Mouse (Mus musculus) B cell, adult 67 days (primary cell): ENCODE results near the gene A930033H14Rik. TPM values are rescaled to one million over a fixed set of nuclear protein-coding genes. Genes with fewer than 3 reads are reported as not detected.

Experiments used
- total RNA-seq, 2 experiments: library from RNA; stranded (reverse); gene quantifications; 4 replicates each; pipeline ENCODE4 v1.2.4; 2023

A930033H14Rik gene
- under 1 TPM; 0.52 to 0.80 TPM for total RNA-seq

DNA sequence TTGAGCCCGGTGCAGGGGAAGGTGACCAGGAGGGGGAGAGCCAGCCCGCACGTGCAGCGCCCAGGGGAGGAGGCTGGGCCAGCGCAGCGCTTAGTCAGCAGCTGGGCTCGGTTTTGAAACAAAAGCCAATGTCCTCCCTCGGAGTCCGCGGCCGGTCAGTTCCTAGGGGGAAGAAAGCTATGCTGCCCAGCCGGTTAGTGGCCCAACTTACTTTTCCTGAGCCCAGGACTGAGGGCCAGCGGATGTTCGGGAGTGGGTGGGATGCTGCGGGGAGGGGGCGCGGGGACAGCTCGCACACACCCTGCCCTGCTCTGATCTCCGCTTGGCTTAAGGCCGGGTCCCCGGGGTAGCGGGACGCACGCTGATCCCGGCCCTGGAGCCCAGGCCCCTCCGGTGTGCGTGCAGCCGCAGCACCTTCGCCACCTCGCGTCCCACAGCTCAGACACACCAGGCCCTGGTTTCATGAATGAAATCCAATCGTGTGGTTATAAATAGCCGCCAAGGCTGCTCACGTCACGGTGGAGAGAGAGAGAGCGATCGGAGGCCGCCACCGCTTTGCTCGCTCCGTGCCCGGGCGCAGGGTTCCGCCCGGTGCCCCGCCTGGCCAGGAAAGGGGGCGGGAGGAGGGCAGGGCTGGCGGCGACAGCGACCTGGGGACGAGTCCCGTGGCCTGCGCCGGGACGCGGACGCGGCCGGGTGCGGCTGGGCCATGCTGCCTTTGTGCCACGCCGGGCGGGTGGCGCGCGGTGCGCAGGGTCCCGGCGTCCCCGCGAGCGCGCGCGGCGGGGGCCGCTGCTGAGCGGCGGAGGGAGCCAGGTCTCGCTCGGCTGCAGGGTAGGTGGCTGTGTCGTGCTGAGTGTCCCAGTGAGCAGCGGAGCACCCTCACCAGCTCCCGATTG, at the start of gene A930033H14Rik:
Gene A930033H14Rik (minus strand): TSS at position 557 of the 899 bp plus-strand sequence.

Other genes with a start within 250 kb of the A930033H14Rik start
- gene Rhobtb1, start 61.7 kb downstream of the A930033H14Rik start, total RNA-seq = 10 to 100 TPM; 21.4 to 27.0 TPM
- gene Cdk1, start 139.8 kb upstream of the A930033H14Rik start, total RNA-seq = 1 to 10 TPM; 3.0 to 4.3 TPM
- gene Ank3, start 185.7 kb upstream of the A930033H14Rik start, total RNA-seq = not detected